Mouse (Mus musculus) ES-Bruce4 (cell line): Measurements from ENCODE around the gene Grid2.

Source experiments
- CTCF ChIP-seq: IDR thresholded peaks from one replicate; pipeline ENCODE4 v1.8.1; 2011; ENCODE audit warnings: low read depth, low read length
- POLR2A ChIP-seq: IDR thresholded peaks from one replicate; pipeline ENCODE4 v1.8.1; 2011; ENCODE audit warnings: low read length; ENCODE audit not compliant: insufficient read depth

- TF ChIP-seq POLR2A (no peak), CTCF (no peak)
Observed at GRCm38 (mm10) chr6:64650765-64651164, 1395.1 kb downstream of the Grid2 start.
